Comparison of ENCODE assay signal across 8 mouse cellular contexts in genomic region chr14:101787903-101788302, GRCm38 (mm10). TPM values are rescaled to one million over a fixed set of nuclear protein-coding genes. Genes with fewer than 3 reads are reported as not detected.
A peak's percentile ranks its signal among the peaks of the same experiment; 100 is the strongest.
DNase-seq lines count a peak whose midpoint lies in the region; ATAC-seq lines count a peak whose summit lies in the region.

No protein-coding gene starts in this region.

- DNase-seq in cerebellum, adult 11-12 months = peak; percentile 3
- no peak for DNase-seq in cerebellum, adult 11 months
- peak; percentile 6 for DNase-seq in ovary, postnatal 14 days (ENCODE audit: low spot score)
- DNase-seq in ovary, postnatal 10 days (ENCODE audit: low spot score) = no peak
- peak; percentile 49 for DNase-seq in kidney, adult 18-20 months
- peak; percentile 9 for DNase-seq in urinary bladder, postnatal 25 days (ENCODE audit: low spot score)
- no peak for DNase-seq in yolk sac, embryonic 10.5 days (ENCODE audit: low spot score)

- ATAC-seq in erythroblast, adult 5-6 weeks (replicated peaks; ENCODE audit: low FRiP score, poor library complexity, severe bottlenecking) = no peak

RNA-seq across cellular contexts. Expression of gene Lmo7, which starts 58.1 kb away (rescaled TPM):
- not detected in 2 replicates for total RNA-seq in erythroblast, adult 5-6 weeks (2015; ENCODE audit: low replicate concordance)
- 0.26 TPM in 1 of 2 replicates, not detected in the other for total RNA-seq in erythroblast, adult 5-6 weeks (2017; ENCODE audit: low replicate concordance)

RNA-seq across cellular contexts. Expression of gene Gm9922, which starts 58.3 kb away (rescaled TPM):
- not detected in 2 replicates for total RNA-seq in erythroblast, adult 5-6 weeks (2015; ENCODE audit: low replicate concordance)
- total RNA-seq in erythroblast, adult 5-6 weeks (2017; ENCODE audit: low replicate concordance) = not detected in 2 replicates

Comparison
In these comparisons a context has a peak if more than half of its experiments do, and no peak if none do; other contexts are left out.
1. DNase-seq: peak in cerebellum, adult 11-12 months (single experiment), ovary, postnatal 14 days (single experiment), kidney, adult 18-20 months (single experiment) and urinary bladder, postnatal 25 days (single experiment); none in cerebellum, adult 11 months (single experiment), ovary, postnatal 10 days (single experiment) and yolk sac, embryonic 10.5 days (single experiment).